Comparison of ENCODE assay signal across 9 mouse cellular contexts in genomic region chr14:19974429-19974828, GRCm38 (mm10). TPM values are rescaled to one million over a fixed set of nuclear protein-coding genes. Genes with fewer than 3 reads are reported as not detected.
A peak's percentile ranks its signal among the peaks of the same experiment; 100 is the strongest.
DNase-seq lines count a peak whose midpoint lies in the region; ATAC-seq and TF ChIP-seq lines count a peak whose summit lies in the region.
"Had no signal": no experiment of that assay in that cellular context is flagged by ENCODE, and none has a peak within 500 bp of the region (broad histone marks: within the 10 kb centered on the region; RNA-seq: fewer than 3 reads in every experiment).

No protein-coding gene starts in this region.

- intact Hi-C loops in left cerebral cortex, adult 2 months (cut with DNase I), result no loop called here
- intact Hi-C loops in left cerebral cortex, postnatal 4 days (cut with DNase I), result loop anchor here (10.0 kb wide), 1 partner anchor 130 kb away; no protein-coding TSS in a partner anchor

- TF ChIP-seq CTCF in left cerebral cortex, adult 2 months (IDR thresholded peaks at IDR 0.05), result peak; percentile 8; the same call in 1 of the 2 replicates
- TF ChIP-seq CTCF in hindbrain, postnatal 0 days (IDR thresholded peaks at IDR 0.05; ENCODE audit: low read depth), result peak; percentile 45

- 0 out of 2 replicates have a peak overlapping the region, but pooled peaks have one; percentile 60 for H3K27ac ChIP-seq in left cerebral cortex, adult 2 months
- H3K27ac ChIP-seq in embryonic facial prominence, embryonic 14.5 days (replicated peaks; ENCODE audit: low read depth, low read length), result no peak overlapping the region
- H3K27ac ChIP-seq in hindbrain, postnatal 0 days, result peak overlapping the region; percentile 82
- no peak overlapping the region for H3K27ac ChIP-seq in neural tube, embryonic 12.5 days
- H3K27ac ChIP-seq: liver, embryonic 15.5 days had no signal

- peaks cover 31% of the 10 kb centered on the region for H3K4me1 ChIP-seq in embryonic facial prominence, embryonic 14.5 days (ENCODE audit: control insufficient read depth, insufficient read depth, low read length)
- H3K4me1 ChIP-seq in hindbrain, postnatal 0 days (ENCODE audit: insufficient read depth, low read length), result peaks cover 21% of the 10 kb centered on the region; the same call in 1 of the 2 replicates
- H3K4me1 ChIP-seq in neural tube, embryonic 12.5 days, result peaks cover 43% of the 10 kb centered on the region

- peak overlapping the region; percentile 57 for H3K4me2 ChIP-seq in embryonic facial prominence, embryonic 14.5 days (ENCODE audit: low read depth, low read length)
- H3K4me2 ChIP-seq in hindbrain, postnatal 0 days (ENCODE audit: low read depth, low read length), result peak overlapping the region; percentile 77
- H3K4me2 ChIP-seq in neural tube, embryonic 12.5 days (replicated peaks), result peak overlapping the region; percentile 61

- no peak for ATAC-seq in embryonic facial prominence, embryonic 14.5 days (ENCODE audit: low read depth)
- no peak for ATAC-seq in hindbrain, postnatal 0 days
- ATAC-seq in neural tube, embryonic 12.5 days (ENCODE audit: low FRiP score, low read depth), result no peak

- no peaks in the 10 kb centered on the region for H3K27me3 ChIP-seq in embryonic facial prominence, embryonic 14.5 days (replicated peaks; ENCODE audit: control insufficient read depth, insufficient read depth, low read length)
- H3K27me3 ChIP-seq in hindbrain, postnatal 0 days (ENCODE audit: insufficient read depth, low read length), result no peaks in the 10 kb centered on the region
- H3K27me3 ChIP-seq in neural tube, embryonic 12.5 days (replicated peaks), result no peaks in the 10 kb centered on the region

- peak overlapping the region; percentile 46; the same call in 1 of the 2 replicates for H3K9ac ChIP-seq in embryonic facial prominence, embryonic 14.5 days (ENCODE audit: low read depth, low read length)
- H3K9ac ChIP-seq in hindbrain, postnatal 0 days (replicated peaks; ENCODE audit: low read length), result peak overlapping the region; percentile 57; the same call in 1 of the 2 replicates
- H3K9ac ChIP-seq in neural tube, embryonic 12.5 days, result peak overlapping the region; percentile 58
- H3K9ac ChIP-seq: liver, embryonic 15.5 days had no signal

- peak overlapping the region; percentile 56 for H3K4me3 ChIP-seq in left cerebral cortex, adult 2 months
- peak overlapping the region; percentile 29 for H3K4me3 ChIP-seq in embryonic facial prominence, embryonic 14.5 days (ENCODE audit: low read depth, low read length)
- peak overlapping the region; percentile 58 for H3K4me3 ChIP-seq in hindbrain, postnatal 0 days (ENCODE audit: low read length)
- H3K4me3 ChIP-seq in neural tube, embryonic 12.5 days, result peak overlapping the region; percentile 39

- no peak for DNase-seq in left cerebral cortex, adult 2 months (ENCODE audit: extremely low spot score in 1 of 2, low spot score in 2 of 2)
- no peak for DNase-seq in left cerebral cortex, postnatal 4 days
- DNase-seq in embryonic facial prominence, embryonic 14.5 days (ENCODE audit: low spot score), result no peak
- DNase-seq in hindbrain, postnatal 0 days (ENCODE audit: low spot score), result no peak
- no peak for DNase-seq in adrenal gland, adult 8-10 months
- DNase-seq in yolk sac, embryonic 10.5 days (ENCODE audit: low spot score), result no peak
- DNase-seq in adrenal gland, adult (ENCODE audit: inconsistent age in 2 of 2, low spot score in 1 of 2), result no peak

- H3K9me3 ChIP-seq in embryonic facial prominence, embryonic 14.5 days (ENCODE audit: control insufficient read depth, low read length), result no peaks in the 10 kb centered on the region
- H3K9me3 ChIP-seq in hindbrain, postnatal 0 days (ENCODE audit: low read length), result no peaks in the 10 kb centered on the region
- no peaks in the 10 kb centered on the region for H3K9me3 ChIP-seq in neural tube, embryonic 12.5 days
- H3K9me3 ChIP-seq: liver, embryonic 15.5 days had no signal

- no peaks in the 10 kb centered on the region for H3K36me3 ChIP-seq in embryonic facial prominence, embryonic 14.5 days (ENCODE audit: control insufficient read depth, insufficient read depth, low read length)
- no peaks in the 10 kb centered on the region for H3K36me3 ChIP-seq in hindbrain, postnatal 0 days (ENCODE audit: insufficient read depth, low read length)
- H3K36me3 ChIP-seq in neural tube, embryonic 12.5 days, result no peaks in the 10 kb centered on the region
- H3K36me3 ChIP-seq: liver, embryonic 15.5 days had no signal

- 48% methylated on average over 5 of the region's 5 CpGs for WGBS in embryonic facial prominence, embryonic 14.5 days
- 33% methylated on average over 5 of the region's 5 CpGs for WGBS in hindbrain, postnatal 0 days
- WGBS in neural tube, embryonic 12.5 days, result 63% methylated on average over 5 of the region's 5 CpGs

RNA-seq across cellular contexts. Expression of gene Gng2, which starts 3.0 kb away (rescaled TPM):
- total RNA-seq in left cerebral cortex, adult 2 months (2021), result 100 to 1,000 TPM; 195 to 206 TPM
- total RNA-seq in left cerebral cortex, postnatal 4 days (2021), result 100 to 1,000 TPM; 813 to 824 TPM
- polyA plus RNA-seq in embryonic facial prominence, embryonic 14.5 days (2014; fragmentation: Nextera tagmentation; extraction: Ambion mirVana), result 59.3 and 63.5 TPM in 2 replicates
- total RNA-seq in hindbrain, postnatal 0 days (2014; rRNA removed), result 208 and 218 TPM in 2 replicates
- 229 and 265 TPM in 2 replicates for polyA plus RNA-seq in hindbrain, postnatal 0 days (2015; fragmentation: Nextera tagmentation; extraction: Ambion mirVana)
- 233 and 249 TPM in 2 replicates for polyA plus RNA-seq in neural tube, embryonic 12.5 days (2016; fragmentation: Nextera tagmentation; extraction: Ambion mirVana)
- 10 to 100 TPM; 30.0 to 52.2 (median 41.3) TPM for total RNA-seq in adrenal gland, adult 8-10 months (2022)

Comparison
In these comparisons a context has a peak if more than half of its experiments do, and no peak if none do; other contexts are left out.
1. H3K27ac ChIP-seq: peak in left cerebral cortex, adult 2 months (single experiment) and hindbrain, postnatal 0 days (single experiment); none in embryonic facial prominence, embryonic 14.5 days (single experiment) and neural tube, embryonic 12.5 days (single experiment).
2. Peak in every context shown above with its lines, with median percentiles within 50 percentile points of each other: H3K4me3 ChIP-seq, H3K4me2 ChIP-seq and H3K9ac ChIP-seq.